Mouse (Mus musculus) liver, postnatal 0 days (tissue): ENCODE data around the gene Lrrc75b. TPM values are rescaled to one million over a fixed set of nuclear protein-coding genes. Genes with fewer than 3 reads are reported as not detected.
A peak's percentile ranks its signal among the peaks of the same experiment; 100 is the strongest.

Experiments
- ATAC-seq: fragments of 200-750 bp; cut with Nextera tagmentation; 2 replicates; pipeline ENCODE4 v1.8.0; 2017; ENCODE audit warnings: mild to moderate bottlenecking, moderate library complexity
- DNase-seq: peaks from one replicate; pipeline ENCODE4 v3.0.0-alpha.2; 2016
- H3K27ac ChIP-seq: fragments of 300-500 bp; sonication (generic); 2 replicates; pipeline ENCODE4 v1.5.1; 2014; ENCODE audit warnings: antibody characterized with exemption, moderate library complexity, mild to moderate bottlenecking, low read depth
- H3K27me3 ChIP-seq: fragments of 300-500 bp; sonication (generic); 2 replicates; pipeline ENCODE4 v1.6.1; 2014; ENCODE audit warnings: low read length, control low read depth, mixed read lengths; ENCODE audit not compliant: insufficient read depth
- H3K36me3 ChIP-seq: fragments of 300-500 bp; sonication (generic); replicated peaks from 2 replicates; pipeline ENCODE4 v1.6.1; 2014; ENCODE audit warnings: mild to moderate bottlenecking, control low read depth, low read length, moderate library complexity, mixed read lengths; ENCODE audit not compliant: insufficient read depth
- H3K4me1 ChIP-seq: fragments of 300-500 bp; sonication (generic); 2 replicates; pipeline ENCODE4 v1.6.1; 2014; ENCODE audit warnings: antibody characterized with exemption, mild to moderate bottlenecking, control low read depth; ENCODE audit not compliant: insufficient read depth
- H3K4me2 ChIP-seq: fragments of 300-500 bp; sonication (generic); 2 replicates; pipeline ENCODE4 v1.6.1; 2014; ENCODE audit warnings: low read depth, mild to moderate bottlenecking, low read length, moderate library complexity, mixed read lengths
- H3K4me3 ChIP-seq: fragments of 300-500 bp; sonication (generic); 2 replicates; pipeline ENCODE4 v1.5.1; 2014; ENCODE audit warnings: low read depth, low read length
- H3K9ac ChIP-seq: fragments of 300-500 bp; sonication (generic); replicated peaks from 2 replicates; pipeline ENCODE4 v1.6.1; 2014; ENCODE audit warnings: mild to moderate bottlenecking, moderate library complexity
- H3K9me3 ChIP-seq: fragments of 300-500 bp; sonication (generic); 2 replicates; pipeline ENCODE4 v1.6.1; 2016; ENCODE audit warnings: mild to moderate bottlenecking, control low read depth, low read length, mixed read lengths
- CTCF ChIP-seq: sonication (generic); IDR thresholded peaks from 2 replicates; pipeline ENCODE4 v1.5.1; 2016; ENCODE audit warnings: antibody characterized with exemption, low read depth
- EP300 ChIP-seq: IDR thresholded peaks from 2 replicates; pipeline ENCODE4 v1.6.1; 2016; ENCODE audit warnings: antibody characterized with exemption, low read depth, mild to moderate bottlenecking
- WGBS: fragments of 180-500 bp; shearing (Covaris S2); extraction: QIAGEN DNeasy Blood & Tissue Kit; methylation state at CpG from one replicate; pipeline ENCODE4 v1.1.7; 2014; ENCODE audit not compliant: insufficient replicate concordance; 5-methylcytosine and 5-hydroxymethylcytosine counted together
- polyA plus RNA-seq: library from polyadenylated mRNA; unstranded; fragments of >200 nt; fragmentation: Nextera tagmentation; extraction: Ambion mirVana; gene quantifications from 2 replicates; pipeline ENCODE4 v1.2.1, GENCODE M21; 2015

Gene Lrrc75b
- polyA plus RNA-seq, 1 experiment from 2014 or later = 0.05 TPM

DNA sequence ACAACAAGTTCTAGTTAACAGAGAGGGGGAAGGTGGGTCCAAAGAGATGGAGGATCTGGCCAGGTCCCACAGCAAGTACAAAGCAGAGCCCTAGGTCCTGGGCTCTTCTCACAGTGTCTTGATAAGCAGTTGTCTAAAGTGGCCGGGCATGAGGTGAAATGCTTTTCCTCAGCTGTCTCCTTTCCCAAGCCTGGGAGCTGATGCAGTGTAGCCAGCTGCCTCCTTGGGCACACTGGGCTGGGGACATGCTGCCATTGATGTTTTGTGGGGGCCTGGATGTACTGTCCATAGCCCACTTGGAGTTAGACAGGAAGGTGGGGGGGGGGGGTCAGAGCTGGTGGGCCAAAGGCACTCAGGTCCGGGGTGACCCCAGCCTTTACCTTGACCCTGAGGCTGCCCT lies 8.0 kb downstream of the Lrrc75b start:
- 75% methylated on average over 2 of the region's 2 CpGs for WGBS
- peaks cover 17% of the 10 kb centered on the region for H3K4me1 ChIP-seq

DNA sequence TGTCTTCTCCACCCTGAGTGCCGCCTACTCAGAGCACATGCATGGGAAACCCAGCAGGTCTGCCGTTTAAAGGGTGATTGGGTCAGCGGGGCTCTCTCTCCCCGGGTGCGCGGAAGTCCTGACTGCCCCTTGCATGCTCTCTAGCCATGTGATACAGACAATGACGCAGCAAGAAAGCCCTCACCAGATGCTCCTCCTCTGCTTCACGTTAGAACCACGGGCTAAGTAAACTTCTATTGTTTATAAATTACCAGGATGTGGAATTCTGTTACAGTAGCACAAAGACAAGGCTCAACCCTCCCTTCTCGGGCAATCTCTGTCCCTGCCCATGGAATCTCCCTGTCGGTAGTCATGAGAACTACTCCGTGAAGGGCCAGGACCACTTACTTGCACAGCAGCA lies 9.0 kb downstream of the Lrrc75b start:
- TF ChIP-seq CTCF = no peak
- no peak for DNase-seq
- Histone ChIP-seq H3K4me1 (peaks cover 17% of the 10 kb centered on the region), H3K4me3 (no peak overlapping the region), H3K9me3 (no peaks in the 10 kb centered on the region), H3K27me3 (no peaks in the 10 kb centered on the region), H3K4me2 (peak overlapping the region; percentile 40), H3K9ac (no peak overlapping the region), H3K27ac (no peak overlapping the region), H3K36me3 (no peaks in the 10 kb centered on the region)
- ATAC-seq = 0 out of 2 replicates have a peak, but pooled peaks have one; percentile 12
- WGBS = 31% methylated on average over 12 of the region's 12 CpGs

More for the DNA sequence above, 8.0 kb downstream of the Lrrc75b start:
- no peaks in the 10 kb centered on the region for H3K9me3 ChIP-seq
- ATAC-seq (no peak), DNase-seq (no peak)
- H3K4me3 ChIP-seq = no peak overlapping the region
- no peaks in the 10 kb centered on the region for H3K27me3 ChIP-seq
- no peaks in the 10 kb centered on the region for H3K36me3 ChIP-seq
- no peak overlapping the region for H3K9ac ChIP-seq
- H3K4me2 ChIP-seq = no peak overlapping the region
- TF ChIP-seq EP300 (no peak), CTCF (no peak)
- H3K27ac ChIP-seq = no peak overlapping the region

DNA sequence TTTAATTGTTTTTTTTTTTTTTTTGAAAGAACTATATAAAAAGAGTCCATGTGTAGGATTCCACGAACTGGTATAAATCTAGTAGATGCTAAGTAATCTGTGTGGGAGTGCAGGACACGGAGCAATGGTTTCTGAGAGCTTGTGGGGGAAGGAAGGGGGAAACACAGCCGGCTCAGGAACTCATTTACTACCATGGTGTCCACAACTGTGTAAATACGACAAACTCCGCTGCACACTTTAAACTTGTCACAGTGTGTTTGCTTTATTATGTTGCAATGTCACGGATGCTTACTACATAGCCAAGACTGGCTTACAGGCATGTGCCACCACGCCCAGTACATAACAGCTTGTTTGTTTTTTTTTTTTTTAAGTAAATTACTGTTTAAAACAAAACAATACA lies 10.2 kb downstream of the Lrrc75b start:
- Histone ChIP-seq H3K4me3 (no peak overlapping the region), H3K27ac (peak overlapping the region; percentile 34; the same call in 1 of the 2 replicates), H3K9me3 (no peaks in the 10 kb centered on the region), H3K36me3 (no peaks in the 10 kb centered on the region), H3K9ac (no peak overlapping the region), H3K4me1 (peaks cover 17% of the 10 kb centered on the region), H3K4me2 (no peak overlapping the region), H3K27me3 (no peaks in the 10 kb centered on the region)
- TF ChIP-seq CTCF (no peak), EP300 (no peak)
- WGBS = 44% methylated on average over 7 of the region's 7 CpGs
- ATAC-seq = peak; percentile 89
- no peak for DNase-seq

DNA sequence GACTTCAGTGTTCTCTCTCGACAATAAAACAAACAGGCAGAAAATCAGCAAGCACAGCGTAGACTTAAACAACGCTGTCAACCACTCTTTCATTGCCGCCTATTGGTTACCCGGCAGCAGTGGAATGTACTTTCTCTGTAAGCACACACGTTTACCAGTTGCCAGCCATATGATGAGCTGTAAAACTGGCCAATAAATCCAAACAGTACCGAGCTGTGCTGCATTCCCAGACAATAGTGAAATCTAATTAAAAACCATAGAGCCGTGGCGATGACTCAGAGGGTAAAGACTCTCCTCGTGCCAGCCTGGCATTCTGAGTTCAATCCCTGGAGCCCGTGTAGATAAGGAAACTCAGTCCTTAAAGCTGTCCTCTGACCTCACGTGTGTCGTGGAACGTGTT lies 11.6 kb downstream of the Lrrc75b start:
- DNase-seq = no peak
- H3K4me1 ChIP-seq = peaks cover 15% of the 10 kb centered on the region
- no peak overlapping the region for H3K9ac ChIP-seq
- ATAC-seq = no peak
- WGBS = 56% methylated on average over 14 of the region's 14 CpGs
- no peaks in the 10 kb centered on the region for H3K9me3 ChIP-seq
- no peak for TF ChIP-seq EP300
- no peaks in the 10 kb centered on the region for H3K36me3 ChIP-seq
- no peak overlapping the region for H3K27ac ChIP-seq
- no peaks in the 10 kb centered on the region for H3K27me3 ChIP-seq
- H3K4me3 ChIP-seq = no peak overlapping the region
- no peak overlapping the region for H3K4me2 ChIP-seq

DNA sequence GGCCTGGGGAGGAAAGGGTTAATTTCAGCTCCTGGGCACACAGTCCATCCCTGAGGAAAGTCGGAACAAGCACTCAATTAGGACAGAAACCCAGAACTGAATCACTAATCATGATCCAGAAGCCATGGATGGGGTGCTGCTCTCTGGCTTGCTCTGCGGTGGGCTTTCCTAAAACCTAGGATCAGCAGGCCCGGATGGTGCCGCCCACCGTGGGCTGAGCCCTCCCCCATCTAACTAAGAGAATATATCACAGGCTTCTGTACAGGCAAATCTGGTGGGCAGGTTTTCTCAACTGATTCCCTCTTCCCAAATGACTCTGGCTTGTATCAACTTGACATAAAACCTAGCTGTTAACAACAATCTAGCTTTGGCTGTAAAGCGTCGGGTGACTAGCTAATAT lies 12.2 kb downstream of the Lrrc75b start:
- Histone ChIP-seq H3K4me2 (no peak overlapping the region), H3K27me3 (no peaks in the 10 kb centered on the region), H3K9me3 (no peaks in the 10 kb centered on the region), H3K4me1 (peaks cover 15% of the 10 kb centered on the region), H3K27ac (no peak overlapping the region), H3K4me3 (no peak overlapping the region), H3K36me3 (no peaks in the 10 kb centered on the region), H3K9ac (no peak overlapping the region)
- no peak for DNase-seq
- no peak for ATAC-seq
- 73% methylated on average over 7 of the region's 7 CpGs for WGBS
- TF ChIP-seq EP300 (no peak), CTCF (no peak)

DNA sequence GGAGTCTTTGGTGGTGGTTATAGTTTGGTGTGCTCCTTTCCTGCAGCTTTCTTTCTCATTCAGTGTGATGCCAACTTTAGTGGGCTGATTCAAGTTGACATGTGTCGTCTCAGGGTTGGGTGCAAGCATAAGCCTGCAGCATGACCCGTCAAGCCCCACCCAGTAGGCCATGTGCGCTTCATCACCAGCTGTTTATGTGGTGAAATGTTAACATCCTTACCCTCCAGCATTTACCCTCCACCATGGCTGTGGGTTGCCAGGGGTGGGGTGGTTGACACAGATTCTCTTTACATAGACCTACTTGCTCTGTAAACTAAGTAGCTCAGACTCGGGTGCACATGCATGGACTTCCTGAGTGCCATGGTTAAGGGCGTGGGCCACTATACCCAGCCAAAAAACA lies 24.0 kb downstream of the Lrrc75b start:
- Histone ChIP-seq H3K9ac (no peak overlapping the region), H3K27me3 (no peaks in the 10 kb centered on the region), H3K9me3 (no peaks in the 10 kb centered on the region), H3K4me2 (no peak overlapping the region), H3K4me1 (no peaks in the 10 kb centered on the region), H3K27ac (no peak overlapping the region), H3K4me3 (no peak overlapping the region), H3K36me3 (peaks cover 28% of the 10 kb centered on the region)
- no peak for TF ChIP-seq CTCF
- TF ChIP-seq EP300 = no peak
- 82% methylated on average over 5 of the region's 5 CpGs for WGBS
- DNase-seq (no peak), ATAC-seq (no peak)

DNA sequence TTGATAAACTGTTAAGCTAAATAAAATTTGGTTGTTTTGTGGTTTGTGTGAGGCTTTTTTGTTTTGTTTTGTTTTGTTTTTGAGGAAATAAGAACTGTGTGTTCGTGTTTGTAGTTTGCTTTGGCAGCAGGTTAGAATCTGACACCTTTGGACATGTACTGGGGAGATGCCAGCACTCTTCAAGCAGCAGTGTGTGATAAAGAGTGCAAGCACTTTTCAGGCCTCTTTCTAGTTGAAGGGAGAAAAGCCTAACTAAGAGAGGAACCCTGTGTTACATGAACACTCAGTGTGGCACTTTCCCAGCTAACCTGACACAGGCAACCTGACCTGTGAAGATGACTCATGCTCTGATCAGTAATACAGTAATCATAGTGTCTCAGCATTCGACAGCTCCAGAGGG lies 24.7 kb downstream of the Lrrc75b start:
- Histone ChIP-seq H3K27ac (no peak overlapping the region), H3K4me1 (no peaks in the 10 kb centered on the region), H3K9ac (no peak overlapping the region), H3K27me3 (no peaks in the 10 kb centered on the region), H3K36me3 (peaks cover 30% of the 10 kb centered on the region), H3K4me3 (no peak overlapping the region), H3K9me3 (no peaks in the 10 kb centered on the region), H3K4me2 (no peak overlapping the region)
- WGBS = 80% methylated on average over 2 of the region's 2 CpGs
- TF ChIP-seq EP300 (no peak), CTCF (no peak)
- DNase-seq (no peak), ATAC-seq (no peak)
